Mouse (Mus musculus): ENCODE data around the gene Cdk17.

DNA sequence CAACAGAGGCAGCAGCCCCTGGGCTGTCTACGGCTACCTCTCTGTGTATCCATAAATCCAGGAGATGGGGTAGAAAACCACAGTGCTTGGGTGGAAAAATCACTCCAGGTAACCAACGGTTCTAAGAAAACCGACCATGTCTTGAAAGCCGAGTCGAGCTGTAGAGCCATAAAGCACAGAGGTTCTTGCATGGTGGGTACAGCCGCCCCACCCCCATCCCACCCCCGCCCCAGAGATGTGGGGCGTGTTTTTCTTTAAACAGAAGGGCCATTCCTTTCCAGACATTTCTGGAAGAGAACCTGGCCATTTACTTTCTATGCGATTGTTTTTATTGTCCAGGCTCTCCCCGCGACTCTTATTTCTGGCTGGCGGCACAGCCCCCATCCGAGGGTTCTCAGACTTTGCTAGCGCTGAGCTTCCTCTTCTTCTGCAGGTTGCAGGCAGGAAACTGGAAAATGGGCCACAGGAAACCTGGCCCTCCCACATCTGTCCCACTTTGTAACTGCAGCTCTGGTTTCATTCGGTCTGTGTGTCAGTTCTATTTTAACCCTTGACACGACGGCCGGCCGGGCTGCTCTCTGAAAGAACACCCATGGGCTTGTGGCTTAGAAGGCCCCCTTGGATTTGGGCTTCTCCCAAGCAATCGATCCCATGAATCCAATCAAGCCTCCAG is 134.0 kb downstream of the Cdk17 start:
- TF ChIP-seq POLR2A (IDR thresholded peaks at IDR 0.05; ENCODE audit: borderline replicate concordance, extremely low read depth, low read depth, low read length), result no peak
- TF ChIP-seq CTCF (IDR thresholded peaks at IDR 0.05; ENCODE audit: insufficient read depth, low read length), result no peak

Data from lung, adult 2 months (tissue).